Mouse (Mus musculus): Measurements from ENCODE around the gene Gm8126. TPM values are rescaled to one million over a fixed set of nuclear protein-coding genes. Genes with fewer than 3 reads are reported as not detected.
"Not testable (repeated sequence)": the region's sequence is repeated elsewhere in the genome, so short reads cannot be mapped to it uniquely, and the experiment has no call there.

The Gm8126 gene
- total and polyA plus RNA-seq, 3 experiments: not detected

DNA sequence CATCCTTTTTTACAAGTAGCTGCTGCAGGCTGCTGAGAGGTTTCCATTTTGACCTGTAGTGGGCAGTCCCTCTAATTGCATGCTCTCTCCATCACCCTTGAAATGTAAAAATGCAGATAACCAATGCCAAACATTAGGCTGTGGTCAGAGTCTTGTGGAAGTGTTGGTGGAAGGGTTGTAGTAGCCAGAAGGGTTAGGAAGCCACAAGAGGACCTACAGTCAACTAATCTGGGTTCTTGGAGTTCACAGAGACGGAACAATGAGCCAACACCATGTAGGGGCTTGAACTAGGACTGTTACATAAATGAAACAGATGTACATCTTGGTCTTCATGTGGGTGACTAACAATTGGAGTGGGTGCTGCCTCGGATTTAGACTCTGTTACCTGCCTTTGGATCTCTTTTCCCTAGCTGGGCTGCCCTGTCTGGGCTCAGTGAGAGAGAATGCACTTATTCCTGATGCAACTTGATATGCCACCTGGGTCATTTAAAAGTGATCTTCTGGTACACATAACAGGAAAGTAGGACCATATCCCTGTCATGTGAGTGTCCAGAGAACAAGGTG lies 10.2 kb downstream of the Gm8126 start:
- not testable (repeated sequence) for H3K27ac ChIP-seq (ENCODE audit: control insufficient read depth, low read depth, low read length); H3K4me3 ChIP-seq (ENCODE audit: control insufficient read depth in 1 of 2, insufficient read depth in 1 of 2, low read depth in 2 of 2, low read length in 2 of 2); H3K79me2 ChIP-seq (ENCODE audit: control insufficient read depth, insufficient read depth, low read length, poor library complexity); H3K36me3 ChIP-seq (ENCODE audit: control insufficient read depth in 1 of 2, insufficient read depth in 2 of 2, low read length in 2 of 2); H3K4me1 ChIP-seq (ENCODE audit: control insufficient read depth in 1 of 2, insufficient read depth in 2 of 2, low read length in 2 of 2); H3K9me3 ChIP-seq (replicated peaks; ENCODE audit: insufficient read depth, low read length); H3K9ac ChIP-seq (ENCODE audit: control insufficient read depth, low read depth, low read length, poor library complexity, severe bottlenecking); H3K27me3 ChIP-seq (ENCODE audit: control insufficient read depth in 1 of 2, insufficient read depth in 2 of 2, low read length in 2 of 2); DNase-seq (ENCODE audit: low read depth, low spot score)

DNA sequence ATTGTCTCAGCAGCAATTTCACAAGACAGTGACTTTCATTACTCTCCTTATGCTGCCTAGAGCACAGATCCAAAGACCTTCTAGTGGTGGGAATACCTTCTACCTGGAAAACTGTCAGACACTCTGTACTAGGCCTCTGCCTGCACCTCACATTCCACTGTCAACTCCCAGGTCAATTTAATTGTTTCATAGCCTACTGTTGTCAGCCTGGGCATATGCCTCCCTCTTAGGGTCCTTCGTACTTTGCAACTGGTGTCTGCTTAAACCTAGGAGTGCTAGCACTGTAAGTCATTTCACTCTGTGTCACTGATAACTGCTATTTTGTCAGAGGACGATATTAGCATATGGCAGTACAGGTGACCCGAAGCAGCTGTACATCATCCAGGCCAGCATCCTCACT lies 10.8 kb downstream of the Gm8126 start:
- H3K4me3 ChIP-seq (ENCODE audit: control insufficient read depth in 1 of 2, insufficient read depth in 1 of 2, low read depth in 2 of 2, low read length in 2 of 2); H3K27ac ChIP-seq (ENCODE audit: control insufficient read depth, low read depth, low read length); H3K4me1 ChIP-seq (ENCODE audit: control insufficient read depth in 1 of 2, insufficient read depth in 2 of 2, low read length in 2 of 2); H3K27me3 ChIP-seq (ENCODE audit: control insufficient read depth in 1 of 2, insufficient read depth in 2 of 2, low read length in 2 of 2); DNase-seq (ENCODE audit: low read depth, low spot score); H3K9ac ChIP-seq (ENCODE audit: control insufficient read depth, low read depth, low read length, poor library complexity, severe bottlenecking); H3K36me3 ChIP-seq (ENCODE audit: control insufficient read depth in 1 of 2, insufficient read depth in 2 of 2, low read length in 2 of 2); H3K79me2 ChIP-seq (ENCODE audit: control insufficient read depth, insufficient read depth, low read length, poor library complexity); H3K9me3 ChIP-seq (replicated peaks; ENCODE audit: insufficient read depth, low read length): not testable (repeated sequence)

GRCm38 (mm10) chr14:43273161-43273560 lies 14.7 kb downstream of the Gm8126 start:
- H3K36me3 ChIP-seq (ENCODE audit: control insufficient read depth in 1 of 2, insufficient read depth in 2 of 2, low read length in 2 of 2); H3K79me2 ChIP-seq (ENCODE audit: control insufficient read depth, insufficient read depth, low read length, poor library complexity): not testable (repeated sequence)

GRCm38 (mm10) chr14:43274986-43275511 lies 16.6 kb downstream of the Gm8126 start, which contains the start of gene Gm9732:
Gene Gm9732 (plus strand): TSS chr14:43275036.
- not testable (repeated sequence) for H3K4me3 ChIP-seq (ENCODE audit: control insufficient read depth in 1 of 2, insufficient read depth in 1 of 2, low read depth in 2 of 2, low read length in 2 of 2); H3K27me3 ChIP-seq (ENCODE audit: control insufficient read depth in 1 of 2, insufficient read depth in 2 of 2, low read length in 2 of 2); H3K9ac ChIP-seq (ENCODE audit: control insufficient read depth, low read depth, low read length, poor library complexity, severe bottlenecking); H3K36me3 ChIP-seq (ENCODE audit: control insufficient read depth in 1 of 2, insufficient read depth in 2 of 2, low read length in 2 of 2); H3K79me2 ChIP-seq (ENCODE audit: control insufficient read depth, insufficient read depth, low read length, poor library complexity); H3K27ac ChIP-seq (ENCODE audit: control insufficient read depth, low read depth, low read length); H3K9me3 ChIP-seq (replicated peaks; ENCODE audit: insufficient read depth, low read length); H3K4me1 ChIP-seq (ENCODE audit: control insufficient read depth in 1 of 2, insufficient read depth in 2 of 2, low read length in 2 of 2); DNase-seq (ENCODE audit: low read depth, low spot score)

More at GRCm38 (mm10) chr14:43273161-43273560, 14.7 kb downstream of the Gm8126 start:
- not testable (repeated sequence) for H3K9me3 ChIP-seq (replicated peaks; ENCODE audit: insufficient read depth, low read length); H3K27ac ChIP-seq (ENCODE audit: control insufficient read depth, low read depth, low read length); H3K4me1 ChIP-seq (ENCODE audit: control insufficient read depth in 1 of 2, insufficient read depth in 2 of 2, low read length in 2 of 2); H3K27me3 ChIP-seq (ENCODE audit: control insufficient read depth in 1 of 2, insufficient read depth in 2 of 2, low read length in 2 of 2); H3K4me3 ChIP-seq (ENCODE audit: control insufficient read depth in 1 of 2, insufficient read depth in 1 of 2, low read depth in 2 of 2, low read length in 2 of 2); DNase-seq (ENCODE audit: low read depth, low spot score); H3K9ac ChIP-seq (ENCODE audit: control insufficient read depth, low read depth, low read length, poor library complexity, severe bottlenecking)

DNA sequence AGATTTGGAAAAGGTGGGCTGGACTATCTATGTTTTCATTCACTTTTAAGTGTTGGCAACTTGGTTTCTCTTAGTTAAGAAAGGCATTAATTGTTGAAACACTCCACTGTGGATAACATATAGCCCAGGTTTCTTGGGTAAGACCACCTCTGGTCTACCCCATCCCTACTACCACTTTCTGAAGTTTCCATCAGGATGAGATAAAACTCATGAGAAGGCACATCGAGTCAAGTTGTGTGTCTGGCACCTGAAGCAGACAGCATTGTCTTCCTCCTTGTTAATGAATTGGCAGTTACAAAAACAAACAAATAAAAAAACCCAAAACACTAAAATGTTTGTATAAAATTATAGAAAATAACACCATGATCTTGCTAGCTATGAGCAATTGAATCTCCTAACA lies 17.3 kb downstream of the Gm8126 start:
- H3K79me2 ChIP-seq (ENCODE audit: control insufficient read depth, insufficient read depth, low read length, poor library complexity); H3K4me3 ChIP-seq (ENCODE audit: control insufficient read depth in 1 of 2, insufficient read depth in 1 of 2, low read depth in 2 of 2, low read length in 2 of 2); H3K27ac ChIP-seq (ENCODE audit: control insufficient read depth, low read depth, low read length); DNase-seq (ENCODE audit: low read depth, low spot score); H3K9me3 ChIP-seq (replicated peaks; ENCODE audit: insufficient read depth, low read length); H3K9ac ChIP-seq (ENCODE audit: control insufficient read depth, low read depth, low read length, poor library complexity, severe bottlenecking); H3K36me3 ChIP-seq (ENCODE audit: control insufficient read depth in 1 of 2, insufficient read depth in 2 of 2, low read length in 2 of 2); H3K4me1 ChIP-seq (ENCODE audit: control insufficient read depth in 1 of 2, insufficient read depth in 2 of 2, low read length in 2 of 2); H3K27me3 ChIP-seq (ENCODE audit: control insufficient read depth in 1 of 2, insufficient read depth in 2 of 2, low read length in 2 of 2): not testable (repeated sequence)

DNA sequence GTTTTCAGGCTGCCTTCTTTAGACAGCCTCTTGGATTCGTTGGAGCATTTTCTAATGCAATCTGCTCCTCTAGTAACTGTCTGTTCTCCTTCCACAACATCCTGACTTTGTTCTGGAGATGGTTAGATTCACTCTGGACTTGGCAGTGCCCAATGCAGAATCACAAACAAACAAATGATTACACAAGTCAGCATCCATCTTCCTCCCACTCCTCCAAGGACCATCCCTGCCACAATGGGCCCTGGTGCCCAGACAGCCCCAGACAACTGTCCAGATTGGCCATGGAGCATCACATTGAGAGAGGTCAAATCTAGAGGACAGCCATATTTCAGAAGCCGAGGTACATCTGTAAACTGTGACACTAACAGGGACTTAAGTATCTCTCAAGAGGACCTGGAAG lies 19.0 kb downstream of the Gm8126 start:
- H3K36me3 ChIP-seq (ENCODE audit: control insufficient read depth in 1 of 2, insufficient read depth in 2 of 2, low read length in 2 of 2); H3K27me3 ChIP-seq (ENCODE audit: control insufficient read depth in 1 of 2, insufficient read depth in 2 of 2, low read length in 2 of 2); H3K79me2 ChIP-seq (ENCODE audit: control insufficient read depth, insufficient read depth, low read length, poor library complexity); H3K4me3 ChIP-seq (ENCODE audit: control insufficient read depth in 1 of 2, insufficient read depth in 1 of 2, low read depth in 2 of 2, low read length in 2 of 2); H3K9me3 ChIP-seq (replicated peaks; ENCODE audit: insufficient read depth, low read length); H3K27ac ChIP-seq (ENCODE audit: control insufficient read depth, low read depth, low read length); H3K4me1 ChIP-seq (ENCODE audit: control insufficient read depth in 1 of 2, insufficient read depth in 2 of 2, low read length in 2 of 2); H3K9ac ChIP-seq (ENCODE audit: control insufficient read depth, low read depth, low read length, poor library complexity, severe bottlenecking); DNase-seq (ENCODE audit: low read depth, low spot score): not testable (repeated sequence)

- H3K4me3 ChIP-seq (ENCODE audit: control insufficient read depth in 1 of 2, insufficient read depth in 1 of 2, low read depth in 2 of 2, low read length in 2 of 2); DNase-seq (ENCODE audit: low read depth, low spot score); H3K27ac ChIP-seq (ENCODE audit: control insufficient read depth, low read depth, low read length); H3K27me3 ChIP-seq (ENCODE audit: control insufficient read depth in 1 of 2, insufficient read depth in 2 of 2, low read length in 2 of 2); H3K9ac ChIP-seq (ENCODE audit: control insufficient read depth, low read depth, low read length, poor library complexity, severe bottlenecking); H3K4me1 ChIP-seq (ENCODE audit: control insufficient read depth in 1 of 2, insufficient read depth in 2 of 2, low read length in 2 of 2); H3K36me3 ChIP-seq (ENCODE audit: control insufficient read depth in 1 of 2, insufficient read depth in 2 of 2, low read length in 2 of 2); H3K9me3 ChIP-seq (replicated peaks; ENCODE audit: insufficient read depth, low read length); H3K79me2 ChIP-seq (ENCODE audit: control insufficient read depth, insufficient read depth, low read length, poor library complexity): not testable (repeated sequence)
Measured at GRCm38 (mm10) chr14:43278146-43278545, 19.7 kb downstream of the Gm8126 start.
